Mouse (Mus musculus) stomach, postnatal 0 days (tissue): ENCODE results near the gene Fam198a. TPM values are rescaled to one million over a fixed set of nuclear protein-coding genes. Genes with fewer than 3 reads are reported as not detected.
A peak's percentile ranks its signal among the peaks of the same experiment; 100 is the strongest.

Experiments used
- ATAC-seq: fragments of 200-750 bp; cut with Nextera tagmentation; 2 replicates; pipeline ENCODE4 v1.8.0; 2017; ENCODE audit not compliant: low FRiP score, low TSS enrichment
- DNase-seq: peaks from one replicate; pipeline ENCODE4 v3.0.0-alpha.2; 2016; ENCODE audit warnings: low spot score
- H3K27ac ChIP-seq: fragments of 300-500 bp; sonication (generic); replicated peaks from 2 replicates; pipeline ENCODE4 v1.5.1; 2014; ENCODE audit warnings: mild to moderate bottlenecking, control low read depth
- H3K27me3 ChIP-seq: fragments of 300-500 bp; sonication (generic); 2 replicates; pipeline ENCODE4 v1.6.1; 2014; ENCODE audit warnings: low read length; ENCODE audit not compliant: control insufficient read depth, insufficient read depth
- H3K36me3 ChIP-seq: fragments of 300-500 bp; sonication (generic); 2 replicates; pipeline ENCODE4 v1.6.1; 2014; ENCODE audit warnings: low read length, mixed read lengths; ENCODE audit not compliant: control insufficient read depth, insufficient read depth
- H3K4me1 ChIP-seq: fragments of 300-500 bp; sonication (generic); replicated peaks from 2 replicates; pipeline ENCODE4 v1.6.1; 2014; ENCODE audit warnings: antibody characterized with exemption; ENCODE audit not compliant: control insufficient read depth, insufficient read depth
- H3K4me2 ChIP-seq: fragments of 300-500 bp; sonication (generic); replicated peaks from 2 replicates; pipeline ENCODE4 v1.6.1; 2014; ENCODE audit warnings: low read depth, mild to moderate bottlenecking, control low read depth, moderate library complexity
- H3K4me3 ChIP-seq: fragments of 300-500 bp; sonication (generic); 2 replicates; pipeline ENCODE4 v1.5.1; 2014; ENCODE audit warnings: low read depth, low read length, control low read depth
- H3K9ac ChIP-seq: fragments of 300-500 bp; sonication (generic); 2 replicates; pipeline ENCODE4 v1.6.1; 2014; ENCODE audit warnings: mild to moderate bottlenecking, low read length, control low read depth, mixed read lengths
- H3K9me3 ChIP-seq: fragments of 300-500 bp; sonication (generic); 2 replicates; pipeline ENCODE4 v1.6.1; 2016; ENCODE audit warnings: low read length; ENCODE audit not compliant: control insufficient read depth
- CTCF ChIP-seq: IDR thresholded peaks from 2 replicates; pipeline ENCODE4 v1.5.1; 2016; ENCODE audit warnings: antibody characterized with exemption, low read depth, mild to moderate bottlenecking, moderate library complexity
- EP300 ChIP-seq: optimal IDR thresholded peaks from 2 replicates; pipeline ENCODE3; 2016; ENCODE audit warnings: antibody characterized with exemption
- WGBS: fragments of 180-500 bp; shearing (Covaris S2); extraction: QIAGEN DNeasy Blood & Tissue Kit; methylation state at CpG from one replicate; pipeline ENCODE4 v1.1.7; 2014; 5-methylcytosine and 5-hydroxymethylcytosine counted together
- polyA plus RNA-seq: library from polyadenylated mRNA; unstranded; fragments of >200 nt; fragmentation: Nextera tagmentation; extraction: Ambion mirVana; gene quantifications from 2 replicates; pipeline ENCODE4 v1.2.1, GENCODE M21; 2015

Fam198a gene
- polyA plus RNA-seq, 1 experiment from 2014 or later: 2.7 TPM

- no peaks in the 10 kb centered on the region for H3K27me3 ChIP-seq
- ATAC-seq (no peak), DNase-seq (no peak)
- H3K4me3 ChIP-seq: no peak overlapping the region
- no peaks in the 10 kb centered on the region for H3K36me3 ChIP-seq
- H3K27ac ChIP-seq: no peak overlapping the region
- TF ChIP-seq CTCF: no peak
- TF ChIP-seq EP300: no peak
- H3K9ac ChIP-seq: no peak overlapping the region
- WGBS: 71% methylated on average over 5 of the region's 5 CpGs
- no peaks in the 10 kb centered on the region for H3K4me1 ChIP-seq
- H3K4me2 ChIP-seq: no peak overlapping the region
- no peaks in the 10 kb centered on the region for H3K9me3 ChIP-seq
Measured at GRCm38 (mm10) chr9:121923906-121924305, 26.9 kb upstream of the Fam198a start.

GRCm38 (mm10) chr9:121924901-121925560, 25.8 kb upstream of the Fam198a start:
- WGBS: 68% methylated on average over 9 of the region's 9 CpGs
- TF ChIP-seq EP300 (no peak), CTCF (no peak)
- Histone ChIP-seq H3K4me1 (no peaks in the 10 kb centered on the region), H3K27ac (peak overlapping the region; percentile 58; the same call in 1 of the 2 replicates), H3K9me3 (no peaks in the 10 kb centered on the region), H3K4me3 (no peak overlapping the region), H3K4me2 (no peak overlapping the region), H3K36me3 (no peaks in the 10 kb centered on the region), H3K27me3 (no peaks in the 10 kb centered on the region), H3K9ac (no peak overlapping the region)
- ATAC-seq: peak; percentile 38; the same call in 1 of the 2 replicates
- DNase-seq: no peak

GRCm38 (mm10) chr9:121925959-121926358, 24.8 kb upstream of the Fam198a start:
- no peak overlapping the region for H3K4me3 ChIP-seq
- H3K4me2 ChIP-seq: no peak overlapping the region
- H3K27ac ChIP-seq: peak overlapping the region; percentile 58; the same call in 1 of the 2 replicates
- no peaks in the 10 kb centered on the region for H3K36me3 ChIP-seq
- H3K4me1 ChIP-seq: no peaks in the 10 kb centered on the region
- H3K27me3 ChIP-seq: no peaks in the 10 kb centered on the region
- no peak overlapping the region for H3K9ac ChIP-seq
- 56% methylated on average over 8 of the region's 8 CpGs for WGBS
- ATAC-seq (no peak), DNase-seq (no peak)
- TF ChIP-seq CTCF (no peak), EP300 (no peak)
- H3K9me3 ChIP-seq: no peaks in the 10 kb centered on the region

- Histone ChIP-seq H3K9ac (no peak overlapping the region), H3K36me3 (no peaks in the 10 kb centered on the region), H3K27me3 (no peaks in the 10 kb centered on the region), H3K4me1 (no peaks in the 10 kb centered on the region), H3K9me3 (no peaks in the 10 kb centered on the region), H3K4me3 (no peak overlapping the region), H3K27ac (0 out of 2 replicates have a peak overlapping the region, but pooled peaks have one; percentile 18), H3K4me2 (no peak overlapping the region)
- DNase-seq (no peak), ATAC-seq (no peak)
- TF ChIP-seq CTCF: no peak
- TF ChIP-seq EP300: no peak
- WGBS: 47% methylated on average over 11 of the region's 11 CpGs
Measured at GRCm38 (mm10) chr9:121926634-121927405, 24.0 kb upstream of the Fam198a start.

- DNase-seq: no peak
- no peak for ATAC-seq
- H3K4me2 ChIP-seq: no peak overlapping the region
- no peaks in the 10 kb centered on the region for H3K36me3 ChIP-seq
- H3K4me3 ChIP-seq: no peak overlapping the region
- H3K9me3 ChIP-seq: no peaks in the 10 kb centered on the region
- H3K9ac ChIP-seq: no peak overlapping the region
- 73% methylated on average over 7 of the region's 7 CpGs for WGBS
- no peaks in the 10 kb centered on the region for H3K27me3 ChIP-seq
- no peak overlapping the region for H3K27ac ChIP-seq
- no peaks in the 10 kb centered on the region for H3K4me1 ChIP-seq
- TF ChIP-seq EP300 (no peak), CTCF (no peak)
Measured at GRCm38 (mm10) chr9:121927721-121928120, 23.1 kb upstream of the Fam198a start.

GRCm38 (mm10) chr9:121928498-121928897, 22.3 kb upstream of the Fam198a start:
- 26% methylated on average over 2 of the region's 2 CpGs for WGBS
- peak; percentile 35; the same call in 1 of the 2 replicates for ATAC-seq
- peak; percentile 57 for DNase-seq
- Histone ChIP-seq H3K27me3 (no peaks in the 10 kb centered on the region), H3K4me1 (no peaks in the 10 kb centered on the region), H3K27ac (no peak overlapping the region), H3K36me3 (no peaks in the 10 kb centered on the region), H3K4me2 (no peak overlapping the region), H3K4me3 (no peak overlapping the region), H3K9ac (no peak overlapping the region), H3K9me3 (no peaks in the 10 kb centered on the region)
- TF ChIP-seq EP300 (no peak), CTCF (peak; percentile 86)
